26 mouse cellular contexts compared by ENCODE assay signal in genomic region chr6:120134748-120135147, GRCm38 (mm10). TPM values are rescaled to one million over a fixed set of nuclear protein-coding genes. Genes with fewer than 3 reads are reported as not detected.
DNase-seq lines count a peak whose midpoint lies in the region; ATAC-seq and TF ChIP-seq lines count a peak whose summit lies in the region.
"Had no signal": no experiment of that assay in that cellular context is flagged by ENCODE, and none has a peak within 500 bp of the region (broad histone marks: within the 10 kb centered on the region; RNA-seq: fewer than 3 reads in every experiment).

No protein-coding gene starts in this region.

- WGBS in hindbrain, embryonic 13.5 days: 88% methylated on average over 4 of the region's 4 CpGs
- WGBS in heart, embryonic 10.5 days: 82% methylated on average over 4 of the region's 4 CpGs
- 85% methylated on average over 4 of the region's 4 CpGs for WGBS in forebrain, embryonic 11.5 days

- H3K4me1 ChIP-seq in hindbrain, embryonic 13.5 days (replicated peaks): no peaks in the 10 kb centered on the region
- H3K4me1 ChIP-seq in heart, embryonic 10.5 days: peaks cover 3% of the 10 kb centered on the region; the same call in 1 of the 2 replicates
- no peaks in the 10 kb centered on the region for H3K4me1 ChIP-seq in forebrain, embryonic 11.5 days (replicated peaks; ENCODE audit: control insufficient read depth, insufficient read depth, low read length)
- H3K4me1 ChIP-seq: embryonic facial prominence, embryonic 13.5 days; forebrain, embryonic 10.5 days; hindbrain, embryonic 10.5 days; limb, embryonic 15.5 days; midbrain, embryonic 13.5 days; stomach, embryonic 15.5 days had no signal

- H3K4me2 ChIP-seq in hindbrain, embryonic 13.5 days: no peak overlapping the region
- H3K4me2 ChIP-seq in forebrain, embryonic 11.5 days (ENCODE audit: low read depth, low read length, severe bottlenecking): no peak overlapping the region
- H3K4me2 ChIP-seq: embryonic facial prominence, embryonic 13.5 days; limb, embryonic 15.5 days; midbrain, embryonic 13.5 days; stomach, embryonic 15.5 days had no signal

- no peaks in the 10 kb centered on the region for H3K27me3 ChIP-seq in C2C12 (ENCODE audit: control insufficient read depth, insufficient read depth, insufficient read length)
- no peaks in the 10 kb centered on the region for H3K27me3 ChIP-seq in hindbrain, embryonic 13.5 days
- H3K27me3 ChIP-seq in heart, embryonic 10.5 days (ENCODE audit: insufficient read depth, poor library complexity, severe bottlenecking): no peaks in the 10 kb centered on the region
- no peaks in the 10 kb centered on the region for H3K27me3 ChIP-seq in forebrain, embryonic 11.5 days (ENCODE audit: control insufficient read depth, insufficient read depth, low read length)
- H3K27me3 ChIP-seq: embryonic facial prominence, embryonic 13.5 days; limb, embryonic 15.5 days; midbrain, embryonic 13.5 days; stomach, embryonic 15.5 days had no signal

- no peak for TF ChIP-seq CTCF in C2C12 (IDR thresholded peaks at IDR 0.05; ENCODE audit: control insufficient read depth, insufficient read depth, insufficient read length)

- no peaks in the 10 kb centered on the region for H3K79me2 ChIP-seq in C2C12 (ENCODE audit: control insufficient read depth, insufficient read depth)

- DNase-seq in gastrocnemius, postnatal 25 days: peak; percentile 5
- DNase-seq in gastrocnemius, adult 18-20 months (ENCODE audit: low spot score): no peak
- DNase-seq in ZHBTc4 (ENCODE audit: low read depth, low spot score): peak; percentile 59
- DNase-seq in heart, embryonic 10.5 days (ENCODE audit: low spot score): no peak
- DNase-seq in forebrain, embryonic 11.5 days (ENCODE audit: low spot score): no peak
- DNase-seq: adrenal gland, postnatal 14 days; B cell, adult 2 months; cerebellum, adult 18-20 months; gastrocnemius, postnatal 36 days; kidney, adult 9 months; kidney, postnatal 36 days; liver, postnatal 0 days; lung, postnatal 36 days; spleen, adult 18-20 months; thymus, postnatal 14 days had no signal

- no peak overlapping the region for H3K9ac ChIP-seq in hindbrain, embryonic 13.5 days
- H3K9ac ChIP-seq in forebrain, embryonic 11.5 days (ENCODE audit: low read length): no peak overlapping the region
- H3K9ac ChIP-seq: embryonic facial prominence, embryonic 13.5 days; limb, embryonic 15.5 days; liver, postnatal 0 days; midbrain, embryonic 13.5 days; stomach, embryonic 15.5 days had no signal

- no peaks in the 10 kb centered on the region for H3K79me3 ChIP-seq in C2C12 (ENCODE audit: low read depth)

- H3K9me3 ChIP-seq in hindbrain, embryonic 13.5 days: no peaks in the 10 kb centered on the region
- H3K9me3 ChIP-seq in heart, embryonic 10.5 days: no peaks in the 10 kb centered on the region
- H3K9me3 ChIP-seq in forebrain, embryonic 11.5 days (ENCODE audit: control insufficient read depth, low read length): no peaks in the 10 kb centered on the region
- H3K9me3 ChIP-seq: embryonic facial prominence, embryonic 13.5 days; forebrain, embryonic 10.5 days; hindbrain, embryonic 10.5 days; limb, embryonic 15.5 days; midbrain, embryonic 13.5 days; stomach, embryonic 15.5 days had no signal

- no peak overlapping the region for H3ac ChIP-seq in C2C12 (ENCODE audit: control insufficient read depth, insufficient read length, low read depth)

- ATAC-seq in megakaryocyte progenitor cell, adult 5-6 weeks (replicated peaks; ENCODE audit: poor library complexity): peak; percentile 80
- no peak for ATAC-seq in hindbrain, embryonic 13.5 days (ENCODE audit: low FRiP score)
- no peak for ATAC-seq in forebrain, embryonic 11.5 days (replicated peaks; ENCODE audit: low FRiP score)
- ATAC-seq: liver, postnatal 0 days; midbrain, embryonic 13.5 days had no signal

- H3K27ac ChIP-seq in hindbrain, embryonic 13.5 days: no peak overlapping the region
- H3K27ac ChIP-seq in heart, embryonic 10.5 days: no peak overlapping the region
- H3K27ac ChIP-seq in forebrain, embryonic 11.5 days (ENCODE audit: low read depth, low read length): no peak overlapping the region
- H3K27ac ChIP-seq: embryonic facial prominence, embryonic 13.5 days; forebrain, embryonic 10.5 days; hindbrain, embryonic 10.5 days; limb, embryonic 15.5 days; midbrain, embryonic 13.5 days; stomach, embryonic 15.5 days had no signal

- no peak overlapping the region for H3K4me3 ChIP-seq in C2C12 (ENCODE audit: insufficient read depth, poor library complexity, severe bottlenecking)
- no peak overlapping the region for H3K4me3 ChIP-seq in hindbrain, embryonic 13.5 days
- H3K4me3 ChIP-seq in heart, embryonic 10.5 days: no peak overlapping the region
- no peak overlapping the region for H3K4me3 ChIP-seq in forebrain, embryonic 11.5 days (ENCODE audit: low read depth, low read length)
- H3K4me3 ChIP-seq: embryonic facial prominence, embryonic 13.5 days; forebrain, embryonic 10.5 days; hindbrain, embryonic 10.5 days; limb, embryonic 15.5 days; midbrain, embryonic 13.5 days; stomach, embryonic 15.5 days had no signal

- H3K36me3 ChIP-seq in C2C12 (ENCODE audit: control insufficient read depth, insufficient read depth): no peaks in the 10 kb centered on the region
- H3K36me3 ChIP-seq in hindbrain, embryonic 13.5 days: no peaks in the 10 kb centered on the region
- H3K36me3 ChIP-seq in heart, embryonic 10.5 days: no peaks in the 10 kb centered on the region
- H3K36me3 ChIP-seq in forebrain, embryonic 11.5 days (ENCODE audit: control insufficient read depth, insufficient read depth, low read length): no peaks in the 10 kb centered on the region
- H3K36me3 ChIP-seq: embryonic facial prominence, embryonic 13.5 days; forebrain, embryonic 10.5 days; hindbrain, embryonic 10.5 days; limb, embryonic 15.5 days; midbrain, embryonic 13.5 days; stomach, embryonic 15.5 days had no signal

TF ChIP-seq in C2C12, 6 proteins besides CTCF, POLR2A, EP300 and RAD21:
- TF ChIP-seq MYOD1 (IDR thresholded peaks at IDR 0.05; ENCODE audit: control insufficient read depth, insufficient read length, low read depth): peak; percentile 86
- no peak for TF ChIP-seq CEBPB (IDR thresholded peaks at IDR 0.05; ENCODE audit: low read depth)
- peak; percentile 74 for TF ChIP-seq FOSL1 (IDR thresholded peaks at IDR 0.05; ENCODE audit: insufficient read depth, low read length, poor library complexity, severe bottlenecking)
- TF ChIP-seq MYOG (IDR thresholded peaks at IDR 0.05; ENCODE audit: control insufficient read depth, extremely low read depth, insufficient read length): no peak
- TF ChIP-seq USF1 (IDR thresholded peaks at IDR 0.05; ENCODE audit: low read depth): no peak
- TF ChIP-seq MAX (IDR thresholded peaks at IDR 0.05): no peak

RNA-seq across cellular contexts. Expression of gene Ninj2, which starts 41.6 kb away (rescaled TPM):
- not detected for total RNA-seq in gastrocnemius, postnatal 25 days (2021)
- not detected for total RNA-seq in gastrocnemius, adult 18-20 months (2021)
- polyA plus RNA-seq in C2C12 (2012; fragmentation: generic; extraction: Trizol): not detected
- total RNA-seq in megakaryocyte progenitor cell, adult 5-6 weeks (2015): not detected in 2 replicates
- not detected in 2 replicates for total RNA-seq in megakaryocyte progenitor cell, adult 5-6 weeks (2017)
- polyA plus RNA-seq in hindbrain, embryonic 13.5 days (2015; fragmentation: Nextera tagmentation; extraction: Ambion mirVana): not detected in 2 replicates
- not detected in 2 replicates for polyA plus RNA-seq in heart, embryonic 10.5 days (2016; fragmentation: Nextera tagmentation; extraction: Ambion mirVana)
- polyA plus RNA-seq in forebrain, embryonic 11.5 days (2014; fragmentation: Nextera tagmentation; extraction: Ambion mirVana): not detected in 2 replicates
- total RNA-seq: adrenal gland, postnatal 14 days; gastrocnemius, postnatal 36 days; MEL had no signal
- polyA plus RNA-seq: embryonic facial prominence, embryonic 13.5 days; forebrain, embryonic 10.5 days; heart, embryonic 14.5 days; hindbrain, embryonic 10.5 days; midbrain, embryonic 13.5 days; stomach, embryonic 15.5 days had no signal

Comparison
In these comparisons a context has a peak if more than half of its experiments do, and no peak if none do; other contexts are left out.
1. DNase-seq: peak in gastrocnemius, postnatal 25 days (single experiment) and ZHBTc4 (single experiment); none in gastrocnemius, adult 18-20 months (single experiment), heart, embryonic 10.5 days (single experiment) and forebrain, embryonic 11.5 days (single experiment).